Mouse (Mus musculus): ENCODE measurements at regions not wholly inside any gene's neighbourhood (a gene's known extent, or its start where the extent isn't known, plus 50 kb on each side); places are given as distances from the start of the nearest gene placed in this dataset.

- no peaks in the 10 kb centered on the region for H3K27me3 ChIP-seq (replicated peaks; ENCODE audit: control insufficient read depth, insufficient read depth, low read length)
- H3K4me3 ChIP-seq (ENCODE audit: insufficient read depth, low read depth, low read length) = no peak overlapping the region
- H3K27ac ChIP-seq (ENCODE audit: insufficient read depth, low read depth, low read length) = no peak overlapping the region
- H3K4me1 ChIP-seq (ENCODE audit: control insufficient read depth, insufficient read depth, low read length) = no peaks in the 10 kb centered on the region
- TF ChIP-seq CTCF (conservative IDR thresholded peaks at IDR 0.05; ENCODE audit: insufficient read depth, insufficient read length, low read depth, low read length) (no peak), POLR2A (IDR thresholded peaks at IDR 0.05; ENCODE audit: low read depth, low read length) (no peak)
- DNase-seq = no peak
- 61% methylated on average over 5 of the region's 5 CpGs for WGBS
- no peaks in the 10 kb centered on the region for H3K36me3 ChIP-seq (ENCODE audit: control insufficient read depth, insufficient read depth, low read length)
Measured at GRCm38 (mm10) chr15:25046514-25047138, 366.9 kb downstream of the Basp1 start.

- Histone ChIP-seq H3K4me3 (ENCODE audit: insufficient read depth, low read depth, low read length) (no peak overlapping the region), H3K36me3 (ENCODE audit: control insufficient read depth, insufficient read depth, low read length) (no peaks in the 10 kb centered on the region), H3K27ac (ENCODE audit: insufficient read depth, low read depth, low read length) (no peak overlapping the region), H3K27me3 (replicated peaks; ENCODE audit: control insufficient read depth, insufficient read depth, low read length) (no peaks in the 10 kb centered on the region), H3K4me1 (ENCODE audit: control insufficient read depth, insufficient read depth, low read length) (no peaks in the 10 kb centered on the region)
- WGBS = 90% methylated on average over 3 of the region's 3 CpGs
- TF ChIP-seq CTCF (conservative IDR thresholded peaks at IDR 0.05; ENCODE audit: insufficient read depth, insufficient read length, low read depth, low read length) (no peak), POLR2A (IDR thresholded peaks at IDR 0.05; ENCODE audit: low read depth, low read length) (no peak)
- DNase-seq = no peak
Measured at GRCm38 (mm10) chr15:25036231-25036630, 377.3 kb downstream of the Basp1 start.

DNA sequence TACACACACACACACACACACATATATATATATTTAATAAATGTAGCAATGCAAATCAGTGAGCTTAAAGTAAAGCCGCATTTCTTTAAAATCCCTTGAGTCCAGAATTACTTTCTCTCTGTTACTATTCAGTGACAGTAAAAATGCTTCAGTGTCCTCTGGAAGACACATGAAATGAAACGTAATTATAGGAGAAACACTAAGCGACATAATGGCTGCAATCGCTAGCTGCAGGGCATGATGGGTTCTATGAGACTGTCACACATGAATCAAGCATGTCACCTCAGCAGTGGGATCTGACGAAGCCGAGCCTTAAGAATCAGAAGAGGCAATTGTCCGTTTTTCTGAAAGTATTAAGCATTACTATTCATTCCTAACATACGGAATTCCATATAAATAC, 385.7 kb downstream of the Basp1 start:
- Histone ChIP-seq H3K27ac (ENCODE audit: insufficient read depth, low read depth, low read length) (no peak overlapping the region), H3K27me3 (replicated peaks; ENCODE audit: control insufficient read depth, insufficient read depth, low read length) (no peaks in the 10 kb centered on the region), H3K36me3 (ENCODE audit: control insufficient read depth, insufficient read depth, low read length) (no peaks in the 10 kb centered on the region), H3K4me3 (ENCODE audit: insufficient read depth, low read depth, low read length) (no peak overlapping the region), H3K4me1 (ENCODE audit: control insufficient read depth, insufficient read depth, low read length) (no peaks in the 10 kb centered on the region)
- WGBS = 85% methylated on average over 8 of the region's 8 CpGs
- TF ChIP-seq POLR2A (IDR thresholded peaks at IDR 0.05; ENCODE audit: low read depth, low read length) (no peak), CTCF (conservative IDR thresholded peaks at IDR 0.05; ENCODE audit: insufficient read depth, insufficient read length, low read depth, low read length) (no peak)
- DNase-seq = no peak

- Histone ChIP-seq H3K36me3 (ENCODE audit: control insufficient read depth, insufficient read depth, low read length) (no peaks in the 10 kb centered on the region), H3K4me1 (ENCODE audit: control insufficient read depth, insufficient read depth, low read length) (no peaks in the 10 kb centered on the region), H3K27me3 (replicated peaks; ENCODE audit: control insufficient read depth, insufficient read depth, low read length) (no peaks in the 10 kb centered on the region), H3K27ac (ENCODE audit: insufficient read depth, low read depth, low read length) (no peak overlapping the region), H3K4me3 (ENCODE audit: insufficient read depth, low read depth, low read length) (no peak overlapping the region)
- TF ChIP-seq CTCF (conservative IDR thresholded peaks at IDR 0.05; ENCODE audit: insufficient read depth, insufficient read length, low read depth, low read length) = no peak
- no peak for TF ChIP-seq POLR2A (IDR thresholded peaks at IDR 0.05; ENCODE audit: low read depth, low read length)
- 21% methylated on average over 15 of the region's 15 CpGs for WGBS
- DNase-seq = no peak
Measured at GRCm38 (mm10) chr15:25026786-25027461, 386.6 kb downstream of the Basp1 start.

GRCm38 (mm10) chr15:25026351-25026750, 387.2 kb downstream of the Basp1 start:
- WGBS = 47% methylated on average over 8 of the region's 8 CpGs
- H3K4me3 ChIP-seq (ENCODE audit: insufficient read depth, low read depth, low read length) = no peak overlapping the region
- H3K36me3 ChIP-seq (ENCODE audit: control insufficient read depth, insufficient read depth, low read length) = no peaks in the 10 kb centered on the region
- H3K27me3 ChIP-seq (replicated peaks; ENCODE audit: control insufficient read depth, insufficient read depth, low read length) = no peaks in the 10 kb centered on the region
- H3K4me1 ChIP-seq (ENCODE audit: control insufficient read depth, insufficient read depth, low read length) = no peaks in the 10 kb centered on the region
- no peak for TF ChIP-seq POLR2A (IDR thresholded peaks at IDR 0.05; ENCODE audit: low read depth, low read length)
- no peak for TF ChIP-seq CTCF (conservative IDR thresholded peaks at IDR 0.05; ENCODE audit: insufficient read depth, insufficient read length, low read depth, low read length)
- no peak for DNase-seq
- no peak overlapping the region for H3K27ac ChIP-seq (ENCODE audit: insufficient read depth, low read depth, low read length)

- H3K27me3 ChIP-seq (replicated peaks; ENCODE audit: control insufficient read depth, insufficient read depth, low read length) = no peaks in the 10 kb centered on the region
- DNase-seq = no peak
- H3K27ac ChIP-seq (ENCODE audit: insufficient read depth, low read depth, low read length) = no peak overlapping the region
- no peak for TF ChIP-seq POLR2A (IDR thresholded peaks at IDR 0.05; ENCODE audit: low read depth, low read length)
- TF ChIP-seq CTCF (conservative IDR thresholded peaks at IDR 0.05; ENCODE audit: insufficient read depth, insufficient read length, low read depth, low read length) = no peak
- 64% methylated on average over 3 of the region's 3 CpGs for WGBS
- no peak overlapping the region for H3K4me3 ChIP-seq (ENCODE audit: insufficient read depth, low read depth, low read length)
- no peaks in the 10 kb centered on the region for H3K36me3 ChIP-seq (ENCODE audit: control insufficient read depth, insufficient read depth, low read length)
- no peaks in the 10 kb centered on the region for H3K4me1 ChIP-seq (ENCODE audit: control insufficient read depth, insufficient read depth, low read length)
Measured at GRCm38 (mm10) chr15:25020916-25021315, 392.6 kb downstream of the Basp1 start.

- no peak for TF ChIP-seq CTCF (conservative IDR thresholded peaks at IDR 0.05; ENCODE audit: insufficient read depth, insufficient read length, low read depth, low read length)
- TF ChIP-seq POLR2A (IDR thresholded peaks at IDR 0.05; ENCODE audit: low read depth, low read length) = no peak
Measured at GRCm38 (mm10) chr15:25019352-25019941, 394.1 kb downstream of the Basp1 start.

More at GRCm38 (mm10) chr15:25019352-25019941, 394.1 kb downstream of the Basp1 start:
- Histone ChIP-seq H3K36me3 (ENCODE audit: control insufficient read depth, insufficient read depth, low read length) (no peaks in the 10 kb centered on the region), H3K4me1 (ENCODE audit: control insufficient read depth, insufficient read depth, low read length) (no peaks in the 10 kb centered on the region), H3K27me3 (replicated peaks; ENCODE audit: control insufficient read depth, insufficient read depth, low read length) (no peaks in the 10 kb centered on the region), H3K4me3 (ENCODE audit: insufficient read depth, low read depth, low read length) (no peak overlapping the region), H3K27ac (ENCODE audit: insufficient read depth, low read depth, low read length) (no peak overlapping the region)
- DNase-seq = no peak
- WGBS = 80% methylated on average over 12 of the region's 12 CpGs
